Mouse (Mus musculus) CH12.LX (cell line): ENCODE measurements at regions not wholly inside any gene's neighbourhood (a gene's known extent, or its start where the extent isn't known, plus 50 kb on each side); places are given as distances from the start of the nearest gene placed in this dataset.

ENCODE experiments used
- DNase-seq: peaks from one replicate; pipeline ENCODE4 v3.0.0-alpha.2; 2013; ENCODE audit errors: extremely low read depth
- H3K27ac ChIP-seq: 2 replicates; pipeline ENCODE4 v1.5.1; 2012; ENCODE audit warnings: low read depth, mild to moderate bottlenecking, control low read depth, moderate library complexity; ENCODE audit not compliant: insufficient read depth
- H3K27me3 ChIP-seq: replicated peaks from 2 replicates; pipeline ENCODE3; 2012; ENCODE audit warnings: inconsistent platforms
- H3K36me3 ChIP-seq, 2 experiments: replicated peaks in 1 of 2; 2 replicates each; pipeline versions ENCODE3 to v1.6.1; 2012; ENCODE audit warnings: inconsistent platforms in 1 of 2, low read length in 1 of 2, mild to moderate bottlenecking in 1 of 2, mixed read lengths in 1 of 2, moderate library complexity in 1 of 2; ENCODE audit not compliant: control insufficient read depth in 1 of 2, insufficient read depth in 1 of 2
- H3K4me1 ChIP-seq, 2 experiments: 2 replicates each; pipeline ENCODE4 v1.6.1; 2012; ENCODE audit warnings: inconsistent platforms in 1 of 2, moderate library complexity in 1 of 2; ENCODE audit not compliant: insufficient read depth in 2 of 2, control insufficient read depth in 1 of 2
- H3K4me2 ChIP-seq: 2 replicates; pipeline ENCODE4 v1.6.1; 2012; ENCODE audit warnings: low read depth, mild to moderate bottlenecking, control low read depth; ENCODE audit not compliant: poor library complexity, insufficient read depth, severe bottlenecking
- H3K4me3 ChIP-seq, 3 experiments: fragments of 150-350 bp in 1 of 3; sonication (generic) in 1 of 3; replicated peaks in 1 of 3; 2 replicates each; pipeline versions ENCODE3 to v1.5.1; 2011 to 2012; ENCODE audit warnings: low read depth in 2 of 3, low read length in 2 of 3, mild to moderate bottlenecking in 2 of 3, moderate library complexity in 2 of 3, control low read depth in 1 of 3, improper control_type of control experiment in 1 of 3, inconsistent platforms in 1 of 3, mixed read lengths in 1 of 3; ENCODE audit not compliant: poor library complexity in 1 of 3
- H3K79me2 ChIP-seq: replicated peaks from 2 replicates; pipeline ENCODE4 v1.6.1; 2012; ENCODE audit warnings: mild to moderate bottlenecking, moderate library complexity; ENCODE audit not compliant: control insufficient read depth, poor library complexity, insufficient read depth, severe bottlenecking; ENCODE audit errors: extremely low read depth
- H3K9ac ChIP-seq: 2 replicates; pipeline ENCODE4 v1.6.1; 2012; ENCODE audit warnings: low read depth, mild to moderate bottlenecking, control low read depth, moderate library complexity; ENCODE audit not compliant: insufficient read depth
- H3K9me3 ChIP-seq: replicated peaks from 2 replicates; pipeline ENCODE3; 2012; ENCODE audit warnings: low read length, inconsistent platforms, mixed read lengths
- CHD1 ChIP-seq: IDR thresholded peaks from 2 replicates; pipeline ENCODE4 v1.6.1; 2012; ENCODE audit warnings: low read depth, low read length, improper control_type of control experiment, inconsistent platforms
- CTCF ChIP-seq, 2 experiments: IDR thresholded peaks in 1 of 2; conservative IDR thresholded peaks in 1 of 2; 2 replicates each; pipeline ENCODE4 v1.5.1; 2011 to 2012; ENCODE audit warnings: low read depth in 2 of 2, low read length in 2 of 2, improper control_type of control experiment in 1 of 2, inconsistent platforms in 1 of 2, mild to moderate bottlenecking in 1 of 2, moderate library complexity in 1 of 2
- GABPA ChIP-seq: IDR thresholded peaks from 2 replicates; pipeline ENCODE4 v1.6.1; 2012; ENCODE audit warnings: low read depth, low read length, improper control_type of control experiment, inconsistent platforms; ENCODE audit not compliant: insufficient replicate concordance
- JUND ChIP-seq: conservative IDR thresholded peaks from 2 replicates; pipeline ENCODE4 v1.6.1; 2011; ENCODE audit warnings: low read depth, low read length, improper control_type of control experiment
- MAZ ChIP-seq: IDR thresholded peaks from 2 replicates; pipeline ENCODE4 v1.6.1; 2012; ENCODE audit warnings: low read depth, mild to moderate bottlenecking, inconsistent platforms, low read length, improper control_type of control experiment, moderate library complexity
- MEF2A ChIP-seq: IDR thresholded peaks from 2 replicates; pipeline ENCODE4 v1.6.1; 2014; ENCODE audit warnings: low read depth, mild to moderate bottlenecking, inconsistent platforms, low read length, improper control_type of control experiment, borderline replicate concordance
- MYC ChIP-seq: IDR thresholded peaks from 2 replicates; pipeline ENCODE4 v1.6.1; 2011; ENCODE audit warnings: low read depth, mild to moderate bottlenecking, improper control_type of control experiment, low read length
- NELFE ChIP-seq: IDR thresholded peaks from 2 replicates; pipeline ENCODE4 v1.6.1; 2011; ENCODE audit warnings: low read depth, low read length, improper control_type of control experiment
- PAX5 ChIP-seq: IDR thresholded peaks from 2 replicates; pipeline ENCODE4 v1.6.1; 2012; ENCODE audit warnings: low read length, inconsistent platforms, mixed read lengths
- RAD21 ChIP-seq: IDR thresholded peaks from 2 replicates; pipeline ENCODE4 v1.6.1; 2011; ENCODE audit warnings: low read depth, mild to moderate bottlenecking, low read length, improper control_type of control experiment, moderate library complexity
- RCOR1 ChIP-seq: conservative IDR thresholded peaks from 2 replicates; pipeline ENCODE4 v1.6.1; 2012; ENCODE audit warnings: low read depth, mild to moderate bottlenecking, inconsistent platforms, low read length, improper control_type of control experiment
- UBTF ChIP-seq: IDR thresholded peaks from 2 replicates; pipeline ENCODE4 v1.6.1; 2012; ENCODE audit warnings: low read depth, mild to moderate bottlenecking, inconsistent platforms, low read length, improper control_type of control experiment, moderate library complexity
- USF1 ChIP-seq: IDR thresholded peaks from 2 replicates; pipeline ENCODE4 v1.6.1; 2014; ENCODE audit warnings: low read depth, mild to moderate bottlenecking, inconsistent platforms, low read length, improper control_type of control experiment
- ZKSCAN1 ChIP-seq: IDR thresholded peaks from 2 replicates; pipeline ENCODE4 v1.6.1; 2012; ENCODE audit warnings: low read depth, inconsistent platforms, low read length, improper control_type of control experiment, borderline replicate concordance
- ZNF384 ChIP-seq: IDR thresholded peaks from 2 replicates; pipeline ENCODE4 v1.6.1; 2012; ENCODE audit warnings: low read depth, low read length, improper control_type of control experiment, inconsistent platforms
- dilution Hi-C: fragments of 300-500 bp; cut with MboI; formaldehyde crosslinking; loops from 2 replicates; pipeline ENCODE4 v1.14.3; 2020; ENCODE audit warnings: low sequenced_read_pairs; ENCODE audit not compliant: extremely low pct_unique_long_range_greater_than_20kb, extremely low pct_ligation_motif_present
- in situ Hi-C: fragments of 300-500 bp; cut with MboI; formaldehyde crosslinking; loops from 3 replicates; pipeline ENCODE4 v1.14.3; 2019; ENCODE audit warnings: low sequenced_read_pairs, low pct_ligation_motif_present, low pct_unique_long_range_greater_than_20kb, mixed read lengths

- no peaks in the 10 kb centered on the region for H3K9me3 ChIP-seq
- H3K36me3 ChIP-seq, result no peaks in the 10 kb centered on the region
- in situ Hi-C loops (no loop called here), dilution Hi-C loops (no loop called here)
- no peak overlapping the region for H3K4me3 ChIP-seq
- no peak overlapping the region for H3K27ac ChIP-seq
- DNase-seq, result no peak
- TF ChIP-seq NELFE, result no peak
- TF ChIP-seq MYC, result no peak
- no peak for TF ChIP-seq RAD21
- TF ChIP-seq ZNF384, result no peak
- TF ChIP-seq CTCF (conservative IDR thresholded peaks at IDR 0.05 in 1 of 2, IDR thresholded peaks at IDR 0.05 in 1 of 2; ENCODE audit: low read depth in 2 of 2, low read length in 2 of 2), result no peak
- TF ChIP-seq RCOR1, result no peak
- TF ChIP-seq, all 38 proteins: peak for 0
- Histone ChIP-seq H3K9ac (no peak overlapping the region), H3K79me2 (no peaks in the 10 kb centered on the region), H3K27me3 (no peaks in the 10 kb centered on the region), H3K4me1 (no peaks in the 10 kb centered on the region), H3K4me2 (no peak overlapping the region)
These were observed 290.6 kb downstream of the Gpam start for GRCm38 (mm10) chr19:54836451-54836850.

DNA sequence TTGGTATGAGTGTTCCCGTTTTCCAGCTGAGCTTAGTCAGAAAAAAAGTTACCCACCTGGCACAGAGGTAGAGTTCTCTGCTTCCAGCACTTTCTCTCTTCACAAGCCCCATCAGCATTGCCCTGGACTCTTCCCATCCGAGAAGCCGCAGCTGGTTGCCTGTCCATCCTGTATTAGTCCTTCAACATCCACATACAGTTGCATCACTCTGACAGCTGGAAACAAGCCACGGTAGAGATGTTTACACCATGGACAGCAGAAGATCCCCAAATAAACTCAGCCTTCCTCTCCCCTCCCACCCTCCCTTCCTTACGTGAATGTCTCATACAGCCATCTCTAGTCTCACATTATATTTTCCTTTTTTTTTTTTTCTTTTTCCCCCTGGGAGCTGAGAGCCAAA, 304.9 kb downstream of the Gpam start:
- Histone ChIP-seq H3K27ac (no peak overlapping the region), H3K4me1 (0 out of 4 replicates have a peak, but pooled peaks cover 0 to 2% of the 10 kb centered on the region in 2 experiments), H3K27me3 (no peaks in the 10 kb centered on the region), H3K9me3 (no peaks in the 10 kb centered on the region), H3K4me2 (peak overlapping the region; percentile 13; the same call in 1 of the 2 replicates), H3K36me3 (no peaks in the 10 kb centered on the region), H3K9ac (no peak overlapping the region), H3K4me3 (no peak overlapping the region), H3K79me2 (no peaks in the 10 kb centered on the region)
- in situ Hi-C loops, result no loop called here
- TF ChIP-seq GABPA, result no peak
- TF ChIP-seq MEF2A, result no peak
- no peak for TF ChIP-seq RCOR1
- no peak for TF ChIP-seq NELFE
- no peak for TF ChIP-seq JUND
- no peak for TF ChIP-seq MAZ
- dilution Hi-C loops, result no loop called here
- no peak for DNase-seq

- in situ Hi-C loops, result no loop called here
- H3K79me2 ChIP-seq, result no peaks in the 10 kb centered on the region
- H3K9ac ChIP-seq, result no peak overlapping the region
- no peak overlapping the region for H3K4me2 ChIP-seq
- H3K9me3 ChIP-seq, result no peaks in the 10 kb centered on the region
- H3K4me3 ChIP-seq, result no peak overlapping the region
- dilution Hi-C loops, result no loop called here
- no peak for DNase-seq
- H3K4me1 ChIP-seq, result 0 out of 4 replicates have a peak, but pooled peaks cover 0 to 2% of the 10 kb centered on the region in 2 experiments
- H3K27me3 ChIP-seq, result no peaks in the 10 kb centered on the region
- H3K36me3 ChIP-seq, result no peaks in the 10 kb centered on the region
- no peak overlapping the region for H3K27ac ChIP-seq
- TF ChIP-seq UBTF (no peak), ZKSCAN1 (no peak), USF1 (no peak), CHD1 (no peak), PAX5 (no peak)
These were observed 306.5 kb downstream of the Gpam start for GRCm38 (mm10) chr19:54820587-54820986.
